In the genomic region with DNA sequence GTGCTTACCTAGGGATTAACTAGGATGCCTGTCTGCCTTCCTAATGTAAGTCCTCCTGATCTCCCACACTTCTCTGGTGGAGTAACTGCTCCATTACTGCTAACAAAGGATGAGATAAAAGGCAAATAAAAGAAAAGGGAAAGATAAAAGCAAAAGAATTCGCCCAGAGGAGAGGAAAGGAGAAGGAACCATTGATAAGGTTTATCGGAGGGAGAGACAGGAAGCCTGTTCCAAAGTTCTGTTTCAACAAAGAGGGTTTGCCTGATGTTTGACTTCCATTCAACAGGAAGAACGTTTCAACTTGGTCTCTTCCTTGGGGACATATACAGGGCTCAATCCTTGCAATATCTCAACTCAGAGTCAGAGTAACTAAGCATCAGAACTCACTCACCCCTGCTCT, we compare ENCODE assay signal across 24 mouse cellular contexts. TPM values are rescaled to one million over a fixed set of nuclear protein-coding genes. Genes with fewer than 3 reads are reported as not detected.
DNase-seq lines count a peak whose midpoint lies in the region; ATAC-seq and TF ChIP-seq lines count a peak whose summit lies in the region.
"Had no signal": no experiment of that assay in that cellular context is flagged by ENCODE, and none has a peak within 500 bp of the region (broad histone marks: within the 10 kb centered on the region; RNA-seq: fewer than 3 reads in every experiment).

No protein-coding gene starts in this region.

- no peaks in the 10 kb centered on the region for H3K27me3 ChIP-seq in heart, embryonic 12.5 days (replicated peaks)
- no peaks in the 10 kb centered on the region for H3K27me3 ChIP-seq in heart, adult 2 months (ENCODE audit: control insufficient read depth, insufficient read depth, low read length)
- H3K27me3 ChIP-seq in heart, embryonic 16.5 days (ENCODE audit: control insufficient read depth, insufficient read depth, low read length) = no peaks in the 10 kb centered on the region
- no peaks in the 10 kb centered on the region for H3K27me3 ChIP-seq in limb, embryonic 10.5 days (ENCODE audit: low read depth, poor library complexity, severe bottlenecking)
- no peaks in the 10 kb centered on the region for H3K27me3 ChIP-seq in limb, embryonic 15.5 days
- H3K27me3 ChIP-seq in midbrain, embryonic 11.5 days (ENCODE audit: control insufficient read depth, insufficient read depth, low read length) = no peaks in the 10 kb centered on the region
- H3K27me3 ChIP-seq: embryonic facial prominence, embryonic 15.5 days; hindbrain, embryonic 12.5 days had no signal

- peak overlapping the region; percentile 58 for H3K27ac ChIP-seq in heart, embryonic 12.5 days (ENCODE audit: poor library complexity, severe bottlenecking)
- H3K27ac ChIP-seq in heart, adult 2 months = no peak overlapping the region
- peak overlapping the region; percentile 51; the same call in 1 of the 2 replicates for H3K27ac ChIP-seq in heart, embryonic 16.5 days (ENCODE audit: low read length)
- peak overlapping the region; percentile 51; the same call in 1 of the 2 replicates for H3K27ac ChIP-seq in limb, embryonic 10.5 days
- peak overlapping the region; percentile 57 for H3K27ac ChIP-seq in limb, embryonic 15.5 days
- no peak overlapping the region for H3K27ac ChIP-seq in midbrain, embryonic 11.5 days (ENCODE audit: low read depth, low read length)
- H3K27ac ChIP-seq: embryonic facial prominence, embryonic 15.5 days; forebrain, embryonic 10.5 days; hindbrain, embryonic 12.5 days had no signal

- no peaks in the 10 kb centered on the region for H3K79me2 ChIP-seq in heart, adult 2 months (replicated peaks; ENCODE audit: control insufficient read depth, insufficient read depth, low read length)

- no peak for TF ChIP-seq EP300 in heart, adult 2 months (IDR thresholded peaks at IDR 0.05; ENCODE audit: insufficient read depth, low read depth, low read length)

- no peak for TF ChIP-seq POLR2A in heart, adult 2 months (IDR thresholded peaks at IDR 0.05; ENCODE audit: insufficient read depth, low read depth, low read length)

- H3K4me3 ChIP-seq in heart, embryonic 12.5 days = no peak overlapping the region
- H3K4me3 ChIP-seq in heart, adult 2 months = no peak overlapping the region
- no peak overlapping the region for H3K4me3 ChIP-seq in heart, embryonic 16.5 days (ENCODE audit: low read length)
- no peak overlapping the region for H3K4me3 ChIP-seq in limb, embryonic 10.5 days
- no peak overlapping the region for H3K4me3 ChIP-seq in limb, embryonic 15.5 days
- H3K4me3 ChIP-seq in midbrain, embryonic 11.5 days (ENCODE audit: low read depth, low read length) = no peak overlapping the region
- H3K4me3 ChIP-seq: embryonic facial prominence, embryonic 15.5 days; erythroblast, embryonic 14.5 days; forebrain, embryonic 10.5 days; hindbrain, embryonic 12.5 days had no signal

- intact Hi-C loops in heart, adult 2 months (cut with DNase I) = no loop called here

- 10% methylated on average over 3 of the region's 3 CpGs for WGBS in heart, embryonic 12.5 days
- 21% methylated on average over 3 of the region's 3 CpGs for WGBS in heart, adult 2 months
- WGBS in heart, embryonic 16.5 days = 23% methylated on average over 3 of the region's 3 CpGs
- 62% methylated on average over 3 of the region's 3 CpGs for WGBS in limb, embryonic 10.5 days
- 57% methylated on average over 3 of the region's 3 CpGs for WGBS in limb, embryonic 15.5 days
- 42% methylated on average over 3 of the region's 3 CpGs for WGBS in midbrain, embryonic 11.5 days

- H3K4me1 ChIP-seq in heart, embryonic 12.5 days (replicated peaks) = peaks cover 3% of the 10 kb centered on the region
- no peaks in the 10 kb centered on the region for H3K4me1 ChIP-seq in heart, adult 2 months (ENCODE audit: control insufficient read depth, insufficient read depth, low read length)
- H3K4me1 ChIP-seq in heart, embryonic 16.5 days (ENCODE audit: control insufficient read depth, insufficient read depth, low read length) = no peaks in the 10 kb centered on the region
- H3K4me1 ChIP-seq in limb, embryonic 10.5 days = peaks cover 6% of the 10 kb centered on the region
- H3K4me1 ChIP-seq in limb, embryonic 15.5 days = 0 out of 2 replicates have a peak, but pooled peaks cover 2% of the 10 kb centered on the region
- no peaks in the 10 kb centered on the region; the same call in 1 of the 2 replicates for H3K4me1 ChIP-seq in midbrain, embryonic 11.5 days (ENCODE audit: control insufficient read depth, insufficient read depth, low read length)
- H3K4me1 ChIP-seq: embryonic facial prominence, embryonic 15.5 days; hindbrain, embryonic 12.5 days had no signal

- DNase-seq in heart, adult 2 months = no peak
- DNase-seq in heart, adult 11 months = no peak
- no peak for DNase-seq in limb, embryonic 10.5 days (ENCODE audit: low spot score)
- no peak for DNase-seq in midbrain, embryonic 11.5 days (ENCODE audit: low spot score, missing footprints)
- DNase-seq: adrenal gland, adult 8-10 months; adrenal gland, postnatal 36 days; cerebellum, adult 11 months; cerebellum, adult 8-10 months; cerebellum, postnatal 14 days; embryo, embryonic 11 days; gastrocnemius, postnatal 36 days; heart, postnatal 10 days; kidney, adult 8-10 months had no signal

- no peaks in the 10 kb centered on the region for H3K36me3 ChIP-seq in heart, embryonic 12.5 days
- no peaks in the 10 kb centered on the region for H3K36me3 ChIP-seq in heart, adult 2 months (ENCODE audit: control insufficient read depth, insufficient read depth, low read length)
- H3K36me3 ChIP-seq in heart, embryonic 16.5 days (ENCODE audit: control insufficient read depth, insufficient read depth) = no peaks in the 10 kb centered on the region
- H3K36me3 ChIP-seq in limb, embryonic 10.5 days = no peaks in the 10 kb centered on the region
- no peaks in the 10 kb centered on the region for H3K36me3 ChIP-seq in limb, embryonic 15.5 days
- H3K36me3 ChIP-seq in midbrain, embryonic 11.5 days (ENCODE audit: control insufficient read depth, insufficient read depth, low read length) = no peaks in the 10 kb centered on the region
- H3K36me3 ChIP-seq: embryonic facial prominence, embryonic 15.5 days; forebrain, embryonic 10.5 days; hindbrain, embryonic 12.5 days had no signal

- H3K9me3 ChIP-seq in heart, embryonic 12.5 days (replicated peaks) = no peaks in the 10 kb centered on the region
- no peaks in the 10 kb centered on the region for H3K9me3 ChIP-seq in heart, embryonic 16.5 days (replicated peaks; ENCODE audit: control insufficient read depth, low read length)
- H3K9me3 ChIP-seq in limb, embryonic 10.5 days (replicated peaks) = no peaks in the 10 kb centered on the region
- H3K9me3 ChIP-seq in limb, embryonic 15.5 days = no peaks in the 10 kb centered on the region
- no peaks in the 10 kb centered on the region for H3K9me3 ChIP-seq in midbrain, embryonic 11.5 days (ENCODE audit: control insufficient read depth, low read length)
- H3K9me3 ChIP-seq: embryonic facial prominence, embryonic 15.5 days; forebrain, embryonic 10.5 days; hindbrain, embryonic 12.5 days had no signal

- no peak for TF ChIP-seq CTCF in heart, adult 2 months (IDR thresholded peaks at IDR 0.05)

- H3K4me2 ChIP-seq in heart, embryonic 12.5 days = no peak overlapping the region
- H3K4me2 ChIP-seq in heart, embryonic 16.5 days (ENCODE audit: low read depth, low read length) = no peak overlapping the region
- no peak overlapping the region for H3K4me2 ChIP-seq in limb, embryonic 15.5 days
- no peak overlapping the region for H3K4me2 ChIP-seq in midbrain, embryonic 11.5 days
- H3K4me2 ChIP-seq: embryonic facial prominence, embryonic 15.5 days; hindbrain, embryonic 12.5 days had no signal

- ATAC-seq in heart, embryonic 12.5 days (ENCODE audit: insufficient number of reproducible peaks, low FRiP score) = no peak
- ATAC-seq in heart, embryonic 16.5 days (replicated peaks; ENCODE audit: extremely low read depth, insufficient read depth, low FRiP score) = 0 out of 2 replicates have a peak, but pooled peaks have one; percentile 28
- ATAC-seq in limb, embryonic 15.5 days (ENCODE audit: insufficient number of reproducible peaks, low FRiP score, low TSS enrichment, low read depth) = no peak
- ATAC-seq in midbrain, embryonic 11.5 days (ENCODE audit: low FRiP score) = no peak
- ATAC-seq: forebrain, embryonic 14.5 days; hindbrain, embryonic 16.5 days; inflammation-experienced regulatory T-cells, adult 6 months; intestine, postnatal 0 days had no signal

- H3K9ac ChIP-seq in heart, embryonic 12.5 days = no peak overlapping the region
- H3K9ac ChIP-seq in heart, adult 2 months (ENCODE audit: low read depth, low read length) = no peak overlapping the region
- no peak overlapping the region for H3K9ac ChIP-seq in heart, embryonic 16.5 days (ENCODE audit: low read length)
- no peak overlapping the region for H3K9ac ChIP-seq in limb, embryonic 15.5 days
- H3K9ac ChIP-seq in midbrain, embryonic 11.5 days (ENCODE audit: low read length) = no peak overlapping the region
- H3K9ac ChIP-seq: embryonic facial prominence, embryonic 15.5 days; hindbrain, embryonic 12.5 days had no signal

RNA-seq across cellular contexts. Expression of gene Col1a2, which starts 39.3 kb away (rescaled TPM):
- 230 and 232 TPM in 2 replicates for polyA plus RNA-seq in heart, embryonic 12.5 days (2016; fragmentation: Nextera tagmentation; extraction: Ambion mirVana)
- 10 to 100 TPM; 60.1 to 88.9 TPM for total RNA-seq in heart, adult 2 months (2021)
- 89.3 and 99.8 TPM in 2 replicates for polyA plus RNA-seq in heart, adult 2 months (2012; rRNA removed)
- 382 and 460 TPM in 2 replicates for polyA plus RNA-seq in heart, embryonic 16.5 days (2015; fragmentation: Nextera tagmentation; extraction: Ambion mirVana)
- polyA plus RNA-seq in limb, embryonic 10.5 days (2016; fragmentation: Nextera tagmentation; extraction: Ambion mirVana) = 109 and 248 TPM in 2 replicates
- 2,665 and 3,005 TPM in 2 replicates for polyA plus RNA-seq in limb, embryonic 15.5 days (2015; fragmentation: Nextera tagmentation; extraction: Ambion mirVana)
- 142 and 144 TPM in 2 replicates for polyA plus RNA-seq in midbrain, embryonic 11.5 days (2014; fragmentation: Nextera tagmentation; extraction: Ambion mirVana)

Comparison
In these comparisons a context has a peak if more than half of its experiments do, and no peak if none do; other contexts are left out.
1. H3K27ac ChIP-seq: peak in heart, embryonic 12.5 days (single experiment), heart, embryonic 16.5 days (single experiment), limb, embryonic 10.5 days (single experiment) and limb, embryonic 15.5 days (single experiment); none in heart, adult 2 months (single experiment) and midbrain, embryonic 11.5 days (single experiment).